Mouse (Mus musculus) kidney, postnatal 0 days (tissue): Measurements from ENCODE around the gene Gm49405. TPM values are rescaled to one million over a fixed set of nuclear protein-coding genes. Genes with fewer than 3 reads are reported as not detected.
A peak's percentile ranks its signal among the peaks of the same experiment; 100 is the strongest.

ENCODE experiments used
- ATAC-seq: fragments of 200-750 bp; cut with Nextera tagmentation; replicated peaks from 2 replicates; pipeline ENCODE4 v1.8.0; 2017; ENCODE audit warnings: low read depth, moderate number of reproducible peaks, moderate TSS enrichment, moderate library complexity; ENCODE audit not compliant: low FRiP score
- DNase-seq: peaks from one replicate; pipeline ENCODE4 v3.0.0-alpha.2; 2016; ENCODE audit warnings: low spot score
- H3K27ac ChIP-seq: fragments of 300-500 bp; sonication (generic); 2 replicates; pipeline ENCODE4 v1.5.1; 2014; ENCODE audit warnings: mild to moderate bottlenecking
- H3K27me3 ChIP-seq: fragments of 300-500 bp; sonication (generic); 2 replicates; pipeline ENCODE4 v1.6.1; 2014; ENCODE audit warnings: low read length, mixed read lengths; ENCODE audit not compliant: insufficient read depth
- H3K36me3 ChIP-seq: fragments of 300-500 bp; sonication (generic); 2 replicates; pipeline ENCODE4 v1.6.1; 2014; ENCODE audit warnings: low read length, mixed read lengths; ENCODE audit not compliant: insufficient read depth
- H3K4me1 ChIP-seq: fragments of 300-500 bp; sonication (generic); replicated peaks from 2 replicates; pipeline ENCODE4 v1.6.1; 2014; ENCODE audit warnings: antibody characterized with exemption, low read length, mixed read lengths; ENCODE audit not compliant: insufficient read depth
- H3K4me2 ChIP-seq: fragments of 300-500 bp; sonication (generic); 2 replicates; pipeline ENCODE4 v1.6.1; 2014; ENCODE audit warnings: mild to moderate bottlenecking, low read length, moderate library complexity, mixed read lengths
- H3K4me3 ChIP-seq: fragments of 300-500 bp; sonication (generic); replicated peaks from 2 replicates; pipeline ENCODE4 v1.5.1; 2014; ENCODE audit warnings: low read depth, low read length
- H3K9ac ChIP-seq: fragments of 300-500 bp; sonication (generic); 2 replicates; pipeline ENCODE4 v1.6.1; 2014; ENCODE audit warnings: low read depth, low read length
- H3K9me3 ChIP-seq: fragments of 300-500 bp; sonication (generic); replicated peaks from 2 replicates; pipeline ENCODE4 v1.6.1; 2016; ENCODE audit warnings: low read length, inconsistent platforms, mixed read lengths
- CTCF ChIP-seq: IDR thresholded peaks from 2 replicates; pipeline ENCODE4 v1.5.1; 2016; ENCODE audit warnings: antibody characterized with exemption, low read depth, mild to moderate bottlenecking, moderate library complexity
- WGBS: fragments of 180-500 bp; shearing (Covaris S2); extraction: QIAGEN DNeasy Blood & Tissue Kit; methylation state at CpG from one replicate; pipeline ENCODE4 v1.1.7; 2014; 5-methylcytosine and 5-hydroxymethylcytosine counted together
- polyA plus RNA-seq: library from polyadenylated mRNA; unstranded; fragments of >200 nt; fragmentation: Nextera tagmentation; extraction: Ambion mirVana; gene quantifications from 2 replicates; pipeline ENCODE4 v1.2.1, GENCODE M21; 2015

Gm49405 gene
- polyA plus RNA-seq, 1 experiment from 2014 or later: 1.3 TPM

DNA sequence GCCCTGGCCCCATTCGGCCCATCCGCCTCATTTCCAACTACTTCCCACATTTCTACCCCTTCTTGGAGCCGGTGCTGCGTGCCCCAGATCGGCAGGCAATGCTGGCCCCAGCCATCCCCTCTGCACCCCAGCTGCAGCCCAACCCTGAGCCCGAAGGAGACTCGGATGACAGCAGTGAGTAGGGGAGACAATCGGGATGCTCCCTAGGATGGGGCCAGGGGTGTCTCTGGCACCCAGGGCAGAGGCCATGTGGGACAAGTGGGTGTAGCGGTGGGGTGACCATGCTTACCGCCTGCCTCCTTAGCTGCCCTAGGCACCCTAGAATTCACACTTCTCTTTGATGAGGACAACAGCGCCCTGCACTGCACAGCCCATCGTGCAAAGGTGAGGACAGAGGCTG is 3.2 kb downstream of the Gm49405 start:
- DNase-seq (no peak), ATAC-seq (no peak)
- peaks cover 8% of the 10 kb centered on the region; the same call in 1 of the 2 replicates for H3K4me1 ChIP-seq
- H3K27me3 ChIP-seq: no peaks in the 10 kb centered on the region
- no peaks in the 10 kb centered on the region for H3K9me3 ChIP-seq
- H3K36me3 ChIP-seq: peaks cover 18% of the 10 kb centered on the region
- H3K4me2 ChIP-seq: no peak overlapping the region
- no peak overlapping the region for H3K9ac ChIP-seq
- 72% methylated on average over 12 of the region's 12 CpGs for WGBS
- H3K4me3 ChIP-seq: no peak overlapping the region
- TF ChIP-seq CTCF: no peak
- H3K27ac ChIP-seq: no peak overlapping the region

GRCm38 (mm10) chr19:4004331-4004730 is 3.9 kb downstream of the Gm49405 start:
- 83% methylated on average over 15 of the region's 15 CpGs for WGBS

GRCm38 (mm10) chr19:4005091-4005490 is 4.7 kb downstream of the Gm49405 start:
- TF ChIP-seq CTCF: no peak
- DNase-seq (no peak), ATAC-seq (no peak)
- Histone ChIP-seq H3K27me3 (no peaks in the 10 kb centered on the region), H3K9me3 (no peaks in the 10 kb centered on the region), H3K4me1 (peaks cover 8% of the 10 kb centered on the region; the same call in 1 of the 2 replicates), H3K27ac (no peak overlapping the region), H3K4me3 (no peak overlapping the region), H3K36me3 (peaks cover 31% of the 10 kb centered on the region), H3K4me2 (no peak overlapping the region), H3K9ac (no peak overlapping the region)
- 86% methylated on average over 9 of the region's 9 CpGs for WGBS

More at GRCm38 (mm10) chr19:4004331-4004730, 3.9 kb downstream of the Gm49405 start:
- no peak for ATAC-seq
- Histone ChIP-seq H3K27ac (no peak overlapping the region), H3K36me3 (peaks cover 23% of the 10 kb centered on the region), H3K4me3 (no peak overlapping the region), H3K4me2 (no peak overlapping the region), H3K9me3 (no peaks in the 10 kb centered on the region), H3K9ac (no peak overlapping the region), H3K27me3 (no peaks in the 10 kb centered on the region), H3K4me1 (peaks cover 8% of the 10 kb centered on the region; the same call in 1 of the 2 replicates)
- no peak for DNase-seq
- TF ChIP-seq CTCF: no peak

GRCm38 (mm10) chr19:4005971-4006370 is 5.5 kb downstream of the Gm49405 start:
- DNase-seq (no peak), ATAC-seq (no peak)
- H3K4me1 ChIP-seq: peaks cover 4% of the 10 kb centered on the region; the same call in 1 of the 2 replicates
- H3K4me2 ChIP-seq: no peak overlapping the region
- H3K27ac ChIP-seq: no peak overlapping the region
- TF ChIP-seq CTCF: no peak
- H3K9ac ChIP-seq: no peak overlapping the region
- no peak overlapping the region for H3K4me3 ChIP-seq
- no peaks in the 10 kb centered on the region for H3K27me3 ChIP-seq
- H3K36me3 ChIP-seq: peaks cover 31% of the 10 kb centered on the region
- H3K9me3 ChIP-seq: no peaks in the 10 kb centered on the region
- WGBS: 93% methylated on average over 8 of the region's 8 CpGs

- 91% methylated on average over 5 of the region's 5 CpGs for WGBS
- H3K9me3 ChIP-seq: no peaks in the 10 kb centered on the region
- no peak overlapping the region for H3K27ac ChIP-seq
- no peak for ATAC-seq
- H3K27me3 ChIP-seq: no peaks in the 10 kb centered on the region
- H3K4me2 ChIP-seq: no peak overlapping the region
- no peak overlapping the region for H3K9ac ChIP-seq
- no peak overlapping the region for H3K4me3 ChIP-seq
- H3K4me1 ChIP-seq: no peaks in the 10 kb centered on the region
- no peak for DNase-seq
- no peak for TF ChIP-seq CTCF
- H3K36me3 ChIP-seq: peaks cover 31% of the 10 kb centered on the region
These were observed 10.7 kb downstream of the Gm49405 start for GRCm38 (mm10) chr19:4011086-4011485.

DNA sequence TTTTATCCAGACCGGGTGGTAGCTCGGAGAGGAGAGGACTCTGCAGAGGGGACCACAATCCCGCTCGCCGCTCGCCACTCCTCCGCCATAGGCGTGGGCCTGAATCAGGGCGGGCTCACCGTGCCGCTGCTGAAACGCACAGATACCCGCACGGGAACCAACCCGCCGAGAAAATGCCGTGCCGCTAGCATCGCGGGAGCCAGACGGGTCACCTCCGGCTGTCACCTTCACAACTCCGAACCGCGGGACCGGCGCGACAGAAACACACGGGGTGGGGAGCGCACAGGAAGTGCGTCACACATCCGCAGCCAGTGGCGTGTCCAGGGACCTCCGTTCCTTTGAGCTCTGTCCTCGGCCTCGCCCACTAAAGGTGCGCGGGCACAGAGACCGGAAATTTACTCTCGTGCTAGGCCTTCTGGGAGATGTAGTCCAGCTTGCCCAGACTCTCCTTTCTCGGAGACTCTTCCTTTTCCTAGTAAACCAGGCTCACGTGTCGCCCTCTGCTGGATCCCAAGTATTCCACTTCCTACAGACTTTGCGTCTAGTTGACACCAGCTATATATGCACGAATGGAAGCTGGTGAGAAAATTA is 12.1 kb downstream of the Gm49405 start, which contains the start of gene Ndufv1:
Gene Ndufv1 (minus strand): TSS at position 375 of the 591 bp plus-strand sequence.
- H3K36me3 ChIP-seq: peaks cover 24% of the 10 kb centered on the region
- ATAC-seq (peak; percentile 98), DNase-seq (peak; percentile 100)
- peak within 1 kb of the TSS; percentile 85 for H3K4me3 ChIP-seq
- H3K27me3 ChIP-seq: no peaks in the 10 kb centered on the region
- no peaks in the 10 kb centered on the region for H3K4me1 ChIP-seq
- peak; percentile 97 for TF ChIP-seq CTCF
- H3K9me3 ChIP-seq: no peaks in the 10 kb centered on the region
- H3K9ac ChIP-seq: peak within 1 kb of the TSS; percentile 78
- 0% methylated on average over 45 of the region's 45 CpGs for WGBS
- peak within 1 kb of the TSS; percentile 64; the same call in 1 of the 2 replicates for H3K27ac ChIP-seq
- peak within 1 kb of the TSS; percentile 64 for H3K4me2 ChIP-seq
